Mouse (Mus musculus): Measurements from ENCODE around the gene Dbx1.

- TF ChIP-seq CTCF (IDR thresholded peaks at IDR 0.05; ENCODE audit: extremely low read depth, insufficient read length, insufficient replicate concordance, low read depth, low read length) (no peak), POLR2A (IDR thresholded peaks at IDR 0.05; ENCODE audit: low read depth, low read length) (no peak)
Observed at GRCm38 (mm10) chr7:49637851-49638663, 1.4 kb upstream of the Dbx1 start.
